Mouse (Mus musculus) urinary bladder, postnatal 25 days (tissue): ENCODE data around the gene Pgbd5.

Source experiments
- DNase-seq: peaks from one replicate; pipeline ENCODE4 v3.0.0; 2022; ENCODE audit warnings: low spot score

The Pgbd5 gene

GRCm38 (mm10) chr8:124391191-124391590, 48.3 kb downstream of the Pgbd5 start:
- no peak for DNase-seq

- no peak for DNase-seq
Observed at GRCm38 (mm10) chr8:124389495-124389894, 50.0 kb downstream of the Pgbd5 start.

GRCm38 (mm10) chr8:124386225-124386899, 53.1 kb downstream of the Pgbd5 start:
- no peak for DNase-seq

GRCm38 (mm10) chr8:124384336-124384735, 55.1 kb downstream of the Pgbd5 start:
- DNase-seq = no peak

GRCm38 (mm10) chr8:124382235-124382634, 57.2 kb downstream of the Pgbd5 start:
- DNase-seq = no peak

GRCm38 (mm10) chr8:124379289-124379688, 60.2 kb downstream of the Pgbd5 start:
- no peak for DNase-seq

GRCm38 (mm10) chr8:124376406-124376805, 63.1 kb downstream of the Pgbd5 start:
- no peak for DNase-seq

GRCm38 (mm10) chr8:124375727-124376126, 63.7 kb downstream of the Pgbd5 start:
- DNase-seq = no peak

GRCm38 (mm10) chr8:124375168-124375567, 64.3 kb downstream of the Pgbd5 start:
- DNase-seq = no peak

GRCm38 (mm10) chr8:124373753-124374152, 65.7 kb downstream of the Pgbd5 start:
- no peak for DNase-seq

- DNase-seq = no peak
Observed at GRCm38 (mm10) chr8:124371410-124372123, 67.9 kb downstream of the Pgbd5 start.

GRCm38 (mm10) chr8:124370422-124371183, 68.9 kb downstream of the Pgbd5 start:
- no peak for DNase-seq

GRCm38 (mm10) chr8:124368213-124368612, 71.2 kb downstream of the Pgbd5 start:
- peak; percentile 62 for DNase-seq

GRCm38 (mm10) chr8:124363337-124363736, 76.1 kb downstream of the Pgbd5 start:
- DNase-seq = no peak

- no peak for DNase-seq
Observed at GRCm38 (mm10) chr8:124362589-124362988, 76.9 kb downstream of the Pgbd5 start.

- DNase-seq = no peak
Observed at GRCm38 (mm10) chr8:124361773-124362427, 77.6 kb downstream of the Pgbd5 start.

GRCm38 (mm10) chr8:124360911-124361310, 78.5 kb downstream of the Pgbd5 start:
- no peak for DNase-seq

GRCm38 (mm10) chr8:124351636-124352035, 87.8 kb downstream of the Pgbd5 start:
- DNase-seq = no peak

- DNase-seq = peak; percentile 89
Observed at GRCm38 (mm10) chr8:124349663-124350062, 89.8 kb downstream of the Pgbd5 start.

GRCm38 (mm10) chr8:124348087-124348486, 91.4 kb downstream of the Pgbd5 start:
- DNase-seq = no peak

- DNase-seq = peak; percentile 71
Observed at GRCm38 (mm10) chr8:124346852-124347523, 92.5 kb downstream of the Pgbd5 start.

- DNase-seq = no peak
Observed at GRCm38 (mm10) chr8:124345098-124345497, 94.4 kb downstream of the Pgbd5 start.
